In genomic region chr9:48972494-48972893, GRCm38 (mm10) we compare ENCODE assay signal across 9 mouse cellular contexts. TPM values are rescaled to one million over a fixed set of nuclear protein-coding genes. Genes with fewer than 3 reads are reported as not detected.
DNase-seq lines count a peak whose midpoint lies in the region; ATAC-seq and TF ChIP-seq lines count a peak whose summit lies in the region.
"Had no signal": no experiment of that assay in that cellular context is flagged by ENCODE, and none has a peak within 500 bp of the region (broad histone marks: within the 10 kb centered on the region; RNA-seq: fewer than 3 reads in every experiment).

No protein-coding gene starts in this region.

- TF ChIP-seq POLR2A in bone marrow, adult 2 months (IDR thresholded peaks at IDR 0.05; ENCODE audit: borderline replicate concordance, control insufficient read depth, low read depth, low read length): no peak

- peak; percentile 89 for TF ChIP-seq CTCF in kidney, postnatal 0 days (IDR thresholded peaks at IDR 0.05; ENCODE audit: low read depth)
- peak; percentile 47; the same call in 1 of the 2 replicates for TF ChIP-seq CTCF in G1E (IDR thresholded peaks at IDR 0.05; ENCODE audit: low read depth, low read length)
- peak; percentile 56 for TF ChIP-seq CTCF in bone marrow, adult 2 months (IDR thresholded peaks at IDR 0.05; ENCODE audit: control insufficient read depth, insufficient read depth, low read length)
- peak; percentile 80 for TF ChIP-seq CTCF in lung, embryonic 14.5 days (IDR thresholded peaks at IDR 0.05; ENCODE audit: low read depth)

- 29% methylated on average over 3 of the region's 3 CpGs for WGBS in kidney, postnatal 0 days
- 30% methylated on average over 3 of the region's 3 CpGs for WGBS in kidney, embryonic 15.5 days
- WGBS in bone marrow, adult 2 months: 30% methylated on average over 3 of the region's 3 CpGs
- WGBS in lung, embryonic 14.5 days: 31% methylated on average over 3 of the region's 3 CpGs

- H3K36me3 ChIP-seq in kidney, postnatal 0 days (ENCODE audit: insufficient read depth, low read length): no peaks in the 10 kb centered on the region
- no peaks in the 10 kb centered on the region for H3K36me3 ChIP-seq in kidney, embryonic 15.5 days
- no peaks in the 10 kb centered on the region for H3K36me3 ChIP-seq in G1E (replicated peaks)
- H3K36me3 ChIP-seq in lung, embryonic 14.5 days (ENCODE audit: insufficient read depth): no peaks in the 10 kb centered on the region

- no peak overlapping the region for H3K4me3 ChIP-seq in kidney, postnatal 0 days (replicated peaks; ENCODE audit: low read depth, low read length)
- no peak overlapping the region for H3K4me3 ChIP-seq in kidney, embryonic 15.5 days (replicated peaks)
- no peak overlapping the region for H3K4me3 ChIP-seq in G1E (ENCODE audit: low read depth, low read length)
- no peak overlapping the region for H3K4me3 ChIP-seq in bone marrow, adult 2 months (replicated peaks; ENCODE audit: control insufficient read depth, low read depth, low read length)
- H3K4me3 ChIP-seq in lung, embryonic 14.5 days (ENCODE audit: low read depth, low read length): no peak overlapping the region

- no peak for ATAC-seq in kidney, postnatal 0 days (replicated peaks; ENCODE audit: low FRiP score, low read depth)
- ATAC-seq in kidney, embryonic 15.5 days (replicated peaks; ENCODE audit: low FRiP score): no peak
- no peak for ATAC-seq in G1E (ENCODE audit: extremely low read depth, insufficient number of reproducible peaks, low FRiP score, poor library complexity, severe bottlenecking)
- no peak for ATAC-seq in lung, embryonic 14.5 days (ENCODE audit: insufficient read depth)

- no peaks in the 10 kb centered on the region for H3K27me3 ChIP-seq in kidney, postnatal 0 days (ENCODE audit: insufficient read depth, low read length)
- no peaks in the 10 kb centered on the region for H3K27me3 ChIP-seq in kidney, embryonic 15.5 days
- 0 out of 2 replicates have a peak, but pooled peaks cover 4% of the 10 kb centered on the region for H3K27me3 ChIP-seq in G1E (ENCODE audit: insufficient read depth, low read length)
- no peaks in the 10 kb centered on the region for H3K27me3 ChIP-seq in lung, embryonic 14.5 days (ENCODE audit: insufficient read depth, low read length)

- no peak overlapping the region for H3K4me2 ChIP-seq in kidney, postnatal 0 days (ENCODE audit: low read length)
- H3K4me2 ChIP-seq in kidney, embryonic 15.5 days: no peak overlapping the region
- H3K4me2 ChIP-seq in lung, embryonic 14.5 days: no peak overlapping the region

- no peak overlapping the region for H3K9ac ChIP-seq in kidney, postnatal 0 days (ENCODE audit: low read depth, low read length)
- no peak overlapping the region for H3K9ac ChIP-seq in kidney, embryonic 15.5 days
- no peak overlapping the region for H3K9ac ChIP-seq in lung, embryonic 14.5 days

- no peaks in the 10 kb centered on the region for H3K9me3 ChIP-seq in kidney, postnatal 0 days (replicated peaks; ENCODE audit: low read length)
- H3K9me3 ChIP-seq in kidney, embryonic 15.5 days (replicated peaks): no peaks in the 10 kb centered on the region
- H3K9me3 ChIP-seq in G1E (replicated peaks): no peaks in the 10 kb centered on the region
- H3K9me3 ChIP-seq in lung, embryonic 14.5 days (ENCODE audit: low read depth, low read length): no peaks in the 10 kb centered on the region

- peak; percentile 82 for DNase-seq in kidney, postnatal 0 days (ENCODE audit: low spot score)
- no peak for DNase-seq in G1E (ENCODE audit: low spot score)
- peak; percentile 14 for DNase-seq in gastrocnemius, postnatal 14 days
- DNase-seq in lung, embryonic 14.5 days: peak; percentile 83
- DNase-seq in testis, postnatal 10 days (ENCODE audit: low spot score): peak; percentile 67

- intact Hi-C loops in gastrocnemius, postnatal 14 days (cut with DNase I; ENCODE audit: low total_unique reads): loop anchor here (5.0 kb wide), 1 partner anchor 330 kb away; no protein-coding TSS in a partner anchor

- H3K4me1 ChIP-seq in kidney, postnatal 0 days (replicated peaks; ENCODE audit: insufficient read depth, low read length): no peaks in the 10 kb centered on the region
- H3K4me1 ChIP-seq in kidney, embryonic 15.5 days: no peaks in the 10 kb centered on the region
- no peaks in the 10 kb centered on the region for H3K4me1 ChIP-seq in G1E (ENCODE audit: insufficient read depth, low read depth, low read length)
- no peaks in the 10 kb centered on the region for H3K4me1 ChIP-seq in bone marrow, adult 2 months (ENCODE audit: control insufficient read depth, insufficient read depth, low read length)
- no peaks in the 10 kb centered on the region for H3K4me1 ChIP-seq in lung, embryonic 14.5 days (ENCODE audit: insufficient read depth)

- H3K27ac ChIP-seq in kidney, postnatal 0 days: no peak overlapping the region
- no peak overlapping the region for H3K27ac ChIP-seq in kidney, embryonic 15.5 days
- H3K27ac ChIP-seq in bone marrow, adult 2 months (ENCODE audit: control insufficient read depth, insufficient read depth, low read depth, low read length, poor library complexity): no peak overlapping the region
- H3K27ac ChIP-seq in lung, embryonic 14.5 days (ENCODE audit: low read depth): no peak overlapping the region
- H3K27ac ChIP-seq: macrophage had no signal

RNA-seq across cellular contexts. Expression of gene Htr3b, which starts 7.7 kb away (rescaled TPM):
- polyA plus RNA-seq in kidney, postnatal 0 days (2015; fragmentation: Nextera tagmentation; extraction: Ambion mirVana): 0.09 TPM in 1 of 2 replicates, not detected in the other
- 0.10 and 0.32 TPM in 2 replicates for polyA plus RNA-seq in kidney, embryonic 15.5 days (2015; fragmentation: Nextera tagmentation; extraction: Ambion mirVana)
- total RNA-seq in G1E (2014; fragmentation: Nextera tagmentation) (not detected in 2 replicates), G1E (2017) (0.06 TPM in 1 of 2 replicates, not detected in the other)
- polyA plus RNA-seq in G1E (2012): not detected in 2 replicates
- not detected in 2 replicates for polyA plus RNA-seq in bone marrow, adult 2 months (2011; ENCODE audit: insufficient read depth, insufficient read length, low replicate concordance, missing spikeins)
- not detected for total RNA-seq in gastrocnemius, postnatal 14 days (2021)
- polyA plus RNA-seq in lung, embryonic 14.5 days (2014; fragmentation: Nextera tagmentation; extraction: Ambion mirVana): 0.12 TPM in 1 of 2 replicates, not detected in the other
- total RNA-seq: gastrocnemius, postnatal 36 days had no signal
- polyA plus RNA-seq: macrophage had no signal

RNA-seq across cellular contexts. Expression of gene Usp28, which starts 12.7 kb away (rescaled TPM):
- polyA plus RNA-seq in kidney, postnatal 0 days (2015; fragmentation: Nextera tagmentation; extraction: Ambion mirVana): 12.1 and 14.4 TPM in 2 replicates
- polyA plus RNA-seq in kidney, embryonic 15.5 days (2015; fragmentation: Nextera tagmentation; extraction: Ambion mirVana): 33.1 and 36.2 TPM in 2 replicates
- total RNA-seq in G1E (2014; fragmentation: Nextera tagmentation) (28.7 and 33.3 TPM in 2 replicates), G1E (2017) (12.2 and 12.3 TPM in 2 replicates)
- 10.1 and 10.7 TPM in 2 replicates for polyA plus RNA-seq in G1E (2012)
- 5.4 and 26.7 TPM in 2 replicates for polyA plus RNA-seq in bone marrow, adult 2 months (2011; ENCODE audit: insufficient read depth, insufficient read length, low replicate concordance, missing spikeins)
- total RNA-seq in gastrocnemius, postnatal 14 days (2021): 10 to 100 TPM; 69.9 to 98.4 TPM
- polyA plus RNA-seq in lung, embryonic 14.5 days (2014; fragmentation: Nextera tagmentation; extraction: Ambion mirVana): 33.2 and 33.5 TPM in 2 replicates
